Mouse (Mus musculus): ENCODE measurements around the gene Poldip2. TPM values are rescaled to one million over a fixed set of nuclear protein-coding genes. Genes with fewer than 3 reads are reported as not detected.
A peak's percentile ranks its signal among the peaks of the same experiment; 100 is the strongest.
"Not testable (repeated sequence)": the region's sequence is repeated elsewhere in the genome, so short reads cannot be mapped to it uniquely, and the experiment has no call there.

Poldip2 gene
- polyA plus RNA-seq, 1 experiment from 2014 or later: 161 TPM

DNA sequence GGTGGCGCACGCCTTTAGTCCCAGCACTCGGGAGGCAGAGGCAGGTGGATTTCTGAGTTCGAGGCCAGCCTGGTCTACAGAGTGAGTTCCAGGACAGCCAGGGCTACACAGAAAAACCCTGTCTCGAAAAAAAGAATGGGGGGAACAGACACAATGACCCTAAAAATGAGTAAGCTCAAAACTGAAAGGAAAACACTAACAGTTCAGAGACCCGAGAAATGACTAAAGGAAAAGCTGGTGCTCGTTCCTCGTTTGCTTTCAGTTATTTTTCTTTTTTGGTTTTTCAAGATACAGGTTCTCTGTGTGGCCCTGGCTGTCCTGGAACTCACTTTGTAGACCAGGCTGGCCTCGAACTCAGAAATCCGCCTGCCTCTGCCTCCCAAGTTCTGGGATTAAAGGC lies 19.5 kb downstream of the Poldip2 start:
- ATAC-seq (ENCODE audit: low FRiP score, low TSS enrichment); H3K9ac ChIP-seq (ENCODE audit: low read depth, low read length); H3K4me2 ChIP-seq (replicated peaks; ENCODE audit: low read depth, low read length); H3K9me3 ChIP-seq (ENCODE audit: control insufficient read depth, low read length); H3K27me3 ChIP-seq (ENCODE audit: control insufficient read depth, insufficient read depth, low read length); H3K4me3 ChIP-seq (ENCODE audit: low read length): not testable (repeated sequence)
- Histone ChIP-seq H3K27ac (ENCODE audit: low read depth, low read length) (0 out of 2 replicates have a peak overlapping the region, but pooled peaks have one; percentile 37), H3K36me3 (ENCODE audit: control insufficient read depth, insufficient read depth, low read length) (peaks cover 36% of the 10 kb centered on the region), H3K4me1 (ENCODE audit: control insufficient read depth, insufficient read depth, low read length) (peaks cover 22% of the 10 kb centered on the region)
- WGBS: 87% methylated on average over 10 of the region's 10 CpGs

DNA sequence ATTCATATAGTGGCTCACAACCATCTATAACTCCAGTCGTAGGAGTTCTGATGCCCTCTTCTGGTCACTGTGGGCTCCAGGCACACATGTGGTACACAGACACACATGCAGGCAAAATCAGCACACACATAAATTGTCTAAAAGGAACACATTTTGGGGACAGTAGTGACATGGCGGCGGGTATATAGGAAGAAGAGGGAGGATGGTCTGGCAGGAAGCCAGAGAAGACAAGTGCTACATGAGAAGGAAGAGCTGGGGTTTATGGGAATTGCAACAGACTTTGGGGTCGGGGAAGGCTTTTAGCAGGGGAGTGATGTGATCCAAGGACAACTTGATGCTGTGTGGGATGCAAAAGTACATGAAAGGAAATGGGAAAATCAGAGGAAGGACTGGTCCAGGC lies 22.5 kb downstream of the Poldip2 start:
- H3K4me3 ChIP-seq (ENCODE audit: low read length): peak overlapping the region; percentile 84
- H3K36me3 ChIP-seq (ENCODE audit: control insufficient read depth, insufficient read depth, low read length): peaks cover 19% of the 10 kb centered on the region
- no peak overlapping the region; the same call in 1 of the 2 replicates for H3K27ac ChIP-seq (ENCODE audit: low read depth, low read length)
- peak overlapping the region; percentile 67; the same call in 1 of the 2 replicates for H3K9ac ChIP-seq (ENCODE audit: low read depth, low read length)
- WGBS: 80% methylated on average over 4 of the region's 4 CpGs
- peak overlapping the region; percentile 53 for H3K4me2 ChIP-seq (replicated peaks; ENCODE audit: low read depth, low read length)
- peaks cover 23% of the 10 kb centered on the region for H3K4me1 ChIP-seq (ENCODE audit: control insufficient read depth, insufficient read depth, low read length)
- no peaks in the 10 kb centered on the region for H3K9me3 ChIP-seq (ENCODE audit: control insufficient read depth, low read length)
- no peak for ATAC-seq (ENCODE audit: low FRiP score, low TSS enrichment)
- H3K27me3 ChIP-seq (ENCODE audit: control insufficient read depth, insufficient read depth, low read length): no peaks in the 10 kb centered on the region

DNA sequence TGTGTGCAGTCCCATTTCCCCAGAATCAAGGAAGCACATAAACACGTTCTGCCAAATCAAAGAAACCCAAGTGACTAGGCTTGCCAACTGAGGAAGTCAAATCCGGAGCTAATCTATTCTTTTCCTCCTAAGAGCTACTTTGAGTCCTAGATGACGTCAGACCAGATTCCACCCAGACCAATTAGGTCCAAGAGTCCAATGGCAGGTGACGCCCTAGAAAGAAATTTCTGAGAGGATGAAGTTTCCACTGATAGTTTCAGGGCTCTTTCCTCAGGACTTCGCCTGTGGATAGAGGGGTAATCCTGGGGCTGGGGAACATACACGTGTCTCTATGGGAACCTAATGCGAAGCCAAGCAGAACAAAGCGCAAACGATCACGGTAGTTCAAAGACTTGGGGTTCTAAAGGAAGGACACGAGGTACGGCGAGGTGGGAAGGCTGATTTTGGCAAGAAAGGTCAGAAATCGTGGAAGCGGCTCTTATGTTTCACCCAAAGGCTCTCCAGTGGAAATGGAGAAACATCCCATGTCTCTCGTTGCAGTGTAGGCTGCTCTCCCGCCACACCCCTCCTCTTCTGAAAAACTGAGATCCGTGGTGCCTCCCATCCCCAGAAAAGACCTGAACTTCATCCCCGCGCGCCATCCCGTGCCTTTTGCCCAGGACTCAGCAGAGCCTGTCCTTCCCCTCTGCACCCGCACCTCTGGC lies 23.5 kb downstream of the Poldip2 start:
- peak; percentile 7; the same call in 1 of the 2 replicates for ATAC-seq (ENCODE audit: low FRiP score, low TSS enrichment)
- WGBS: under 1% methylated on average over 23 of the region's 23 CpGs
- Histone ChIP-seq H3K4me2 (replicated peaks; ENCODE audit: low read depth, low read length) (peak overlapping the region; percentile 53), H3K36me3 (ENCODE audit: control insufficient read depth, insufficient read depth, low read length) (peaks cover 19% of the 10 kb centered on the region), H3K4me3 (ENCODE audit: low read length) (peak overlapping the region; percentile 84), H3K27ac (ENCODE audit: low read depth, low read length) (peak overlapping the region; percentile 90), H3K9me3 (ENCODE audit: control insufficient read depth, low read length) (no peaks in the 10 kb centered on the region), H3K27me3 (ENCODE audit: control insufficient read depth, insufficient read depth, low read length) (no peaks in the 10 kb centered on the region), H3K4me1 (ENCODE audit: control insufficient read depth, insufficient read depth, low read length) (peaks cover 20% of the 10 kb centered on the region), H3K9ac (ENCODE audit: low read depth, low read length) (peak overlapping the region; percentile 67)

DNA sequence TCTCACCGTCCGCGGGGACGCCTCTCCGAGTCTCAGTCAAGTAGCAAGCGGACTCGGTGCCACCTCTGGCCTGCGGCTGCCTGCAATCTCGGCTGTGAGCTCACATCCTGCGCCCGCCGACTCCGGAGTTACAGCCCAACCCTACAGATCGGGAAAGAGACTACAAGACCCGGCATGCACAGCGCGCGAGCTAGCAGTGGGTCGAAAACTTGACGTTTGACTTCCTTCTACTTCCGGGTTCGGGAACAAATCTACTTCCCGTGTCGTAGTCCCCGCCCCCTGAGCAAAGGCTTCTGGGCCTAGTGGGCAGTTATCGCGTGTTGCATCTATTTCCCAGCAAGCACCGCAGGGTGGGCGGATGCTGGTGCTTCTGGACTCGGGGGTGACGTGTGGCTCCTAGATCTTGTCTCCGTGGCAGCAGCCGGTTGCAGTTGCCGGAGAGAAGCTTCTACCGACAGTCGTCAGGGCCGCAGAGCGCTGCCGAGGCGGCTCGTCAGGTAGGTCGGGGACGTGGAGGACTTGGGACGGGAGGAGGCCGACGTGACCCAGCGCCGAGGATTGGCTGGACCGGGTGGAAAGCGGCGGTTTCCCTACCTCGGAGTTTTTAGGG lies 24.2 kb downstream of the Poldip2 start, which contains the start of the genes Tnfaip1 and Ift20:
Gene Tnfaip1 (minus strand): TSS at position 253 of the 610 bp plus-strand sequence.
Gene Ift20 (plus strand): TSS at position 282 of the 610 bp plus-strand sequence.
- peaks cover 25% of the 10 kb centered on the region for H3K36me3 ChIP-seq (ENCODE audit: control insufficient read depth, insufficient read depth, low read length)
- peaks cover 18% of the 10 kb centered on the region for H3K4me1 ChIP-seq (ENCODE audit: control insufficient read depth, insufficient read depth, low read length)
- peak within 1 kb of the TSS; percentile 90 for H3K27ac ChIP-seq (ENCODE audit: low read depth, low read length)
- H3K9ac ChIP-seq (ENCODE audit: low read depth, low read length): peak within 1 kb of the TSS; percentile 87
- no peaks in the 10 kb centered on the region for H3K27me3 ChIP-seq (ENCODE audit: control insufficient read depth, insufficient read depth, low read length)
- H3K9me3 ChIP-seq (ENCODE audit: control insufficient read depth, low read length): no peaks in the 10 kb centered on the region
- peak; percentile 98 for ATAC-seq (ENCODE audit: low FRiP score, low TSS enrichment)
- WGBS: under 1% methylated on average over 52 of the region's 52 CpGs
- peak within 1 kb of the TSS; percentile 84 for H3K4me3 ChIP-seq (ENCODE audit: low read length)
- H3K4me2 ChIP-seq (replicated peaks; ENCODE audit: low read depth, low read length): peak within 1 kb of the TSS; percentile 82

DNA sequence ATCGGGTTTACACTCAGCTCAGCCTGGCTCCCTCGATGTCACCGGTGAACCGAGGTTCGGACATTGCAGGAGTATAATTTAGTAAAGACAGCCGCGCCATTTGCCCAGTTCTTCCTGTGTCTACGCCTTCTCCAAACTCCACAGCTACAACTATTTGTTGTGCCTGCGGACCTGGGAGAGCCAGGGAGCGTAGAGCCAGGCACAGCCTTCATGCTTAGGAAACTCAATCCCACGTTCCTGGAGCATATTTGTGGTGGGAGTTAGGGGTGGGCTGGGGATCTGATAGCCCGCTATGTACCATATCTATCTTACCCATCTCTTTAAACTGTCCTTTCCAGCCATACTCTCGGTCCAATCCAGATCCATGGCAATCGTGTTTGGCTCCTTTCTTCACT lies 24.7 kb downstream of the Poldip2 start:
- Histone ChIP-seq H3K9ac (ENCODE audit: low read depth, low read length) (peak overlapping the region; percentile 87), H3K4me1 (ENCODE audit: control insufficient read depth, insufficient read depth, low read length) (peaks cover 16% of the 10 kb centered on the region), H3K4me3 (ENCODE audit: low read length) (peak overlapping the region; percentile 84), H3K36me3 (ENCODE audit: control insufficient read depth, insufficient read depth, low read length) (peaks cover 30% of the 10 kb centered on the region), H3K27ac (ENCODE audit: low read depth, low read length) (peak overlapping the region; percentile 74), H3K27me3 (ENCODE audit: control insufficient read depth, insufficient read depth, low read length) (no peaks in the 10 kb centered on the region), H3K9me3 (ENCODE audit: control insufficient read depth, low read length) (no peaks in the 10 kb centered on the region), H3K4me2 (replicated peaks; ENCODE audit: low read depth, low read length) (peak overlapping the region; percentile 82)
- 1% methylated on average over 14 of the region's 14 CpGs for WGBS
- no peak for ATAC-seq (ENCODE audit: low FRiP score, low TSS enrichment)

DNA sequence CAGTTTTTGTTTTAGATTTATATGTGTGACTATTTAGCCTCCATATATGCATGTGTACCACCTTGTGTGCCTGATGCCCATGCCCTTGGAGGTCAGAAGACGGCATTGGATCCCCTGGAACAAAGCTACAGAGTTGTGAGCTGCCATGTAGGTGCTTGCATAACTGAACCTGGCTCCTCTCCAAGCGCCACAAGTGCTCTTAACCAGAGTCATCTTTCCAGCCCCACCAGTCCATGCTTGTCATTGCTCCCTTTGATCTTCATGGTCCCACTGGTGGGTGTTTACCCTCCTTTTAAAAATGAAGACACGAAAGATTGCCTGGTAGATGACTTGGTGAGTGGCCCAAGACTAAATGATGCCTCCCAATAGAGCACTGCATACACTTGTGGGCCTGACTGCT lies 28.4 kb downstream of the Poldip2 start:
- H3K36me3 ChIP-seq (ENCODE audit: control insufficient read depth, insufficient read depth, low read length): peaks cover 51% of the 10 kb centered on the region
- H3K4me3 ChIP-seq (ENCODE audit: low read length): no peak overlapping the region
- no peak overlapping the region for H3K9ac ChIP-seq (ENCODE audit: low read depth, low read length)
- no peaks in the 10 kb centered on the region for H3K27me3 ChIP-seq (ENCODE audit: control insufficient read depth, insufficient read depth, low read length)
- H3K9me3 ChIP-seq (ENCODE audit: control insufficient read depth, low read length): no peaks in the 10 kb centered on the region
- H3K4me1 ChIP-seq (ENCODE audit: control insufficient read depth, insufficient read depth, low read length): peaks cover 9% of the 10 kb centered on the region; the same call in 1 of the 2 replicates
- no peak for ATAC-seq (ENCODE audit: low FRiP score, low TSS enrichment)
- no peak overlapping the region for H3K27ac ChIP-seq (ENCODE audit: low read depth, low read length)
- 84% methylated on average over 3 of the region's 3 CpGs for WGBS
- no peak overlapping the region for H3K4me2 ChIP-seq (replicated peaks; ENCODE audit: low read depth, low read length)

DNA sequence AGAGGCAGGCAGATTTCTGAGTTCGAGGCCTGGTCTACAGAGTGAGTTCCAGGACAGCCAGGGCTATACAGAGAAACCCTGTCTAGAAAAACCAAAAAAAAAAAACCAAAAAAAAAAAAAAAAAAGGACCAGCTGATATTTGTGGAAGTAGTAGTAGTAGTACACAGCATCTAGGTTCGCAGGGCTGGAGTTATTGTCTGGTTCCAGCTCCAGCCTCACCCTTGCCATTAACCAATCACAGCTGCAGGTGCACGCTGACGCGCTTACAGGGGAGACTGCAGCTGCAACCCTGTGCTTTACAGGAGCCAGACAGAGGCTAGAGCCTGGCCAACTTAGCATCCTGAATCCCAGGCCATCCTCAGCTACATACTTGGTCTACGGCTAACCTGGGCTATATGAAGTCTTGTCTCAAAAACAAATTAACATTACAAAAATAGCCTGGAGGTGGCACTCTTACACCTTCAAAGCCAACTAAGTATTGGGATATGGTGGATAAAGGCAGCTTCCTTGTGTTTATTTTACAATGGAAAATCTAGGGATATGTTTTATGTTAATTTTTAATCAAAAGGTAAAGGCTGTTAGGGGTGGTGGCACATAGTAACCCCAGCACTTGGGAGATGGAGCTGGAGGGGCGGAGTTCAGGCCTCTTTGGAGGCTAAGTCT lies 32.6 kb downstream of the Poldip2 start:
- no peak for ATAC-seq (ENCODE audit: low FRiP score, low TSS enrichment)

DNA sequence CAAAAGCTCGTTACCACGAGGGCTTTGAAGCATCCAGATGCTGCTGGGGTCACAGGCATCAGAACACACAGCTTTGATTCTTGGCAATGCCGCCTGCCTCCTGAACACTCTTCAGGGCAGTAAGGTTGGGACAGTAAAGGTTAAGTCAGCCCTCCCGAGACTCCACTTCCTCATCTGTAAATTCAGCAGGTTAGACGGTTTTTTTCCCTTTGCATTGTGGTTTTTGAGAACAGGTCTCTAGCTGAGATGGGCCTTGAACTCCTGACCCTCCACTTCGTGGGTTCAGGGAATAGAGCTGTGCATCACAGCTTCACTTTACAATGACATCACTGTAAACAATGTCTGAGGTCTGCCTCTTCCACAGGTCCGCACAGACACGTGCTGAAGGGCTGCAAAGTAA lies 33.2 kb downstream of the Poldip2 start:
- Histone ChIP-seq H3K9me3 (ENCODE audit: control insufficient read depth, low read length) (no peaks in the 10 kb centered on the region), H3K27me3 (ENCODE audit: control insufficient read depth, insufficient read depth, low read length) (no peaks in the 10 kb centered on the region), H3K36me3 (ENCODE audit: control insufficient read depth, insufficient read depth, low read length) (peaks cover 36% of the 10 kb centered on the region), H3K27ac (ENCODE audit: low read depth, low read length) (no peak overlapping the region), H3K9ac (ENCODE audit: low read depth, low read length) (no peak overlapping the region), H3K4me2 (replicated peaks; ENCODE audit: low read depth, low read length) (no peak overlapping the region), H3K4me3 (ENCODE audit: low read length) (no peak overlapping the region), H3K4me1 (ENCODE audit: control insufficient read depth, insufficient read depth, low read length) (peaks cover 16% of the 10 kb centered on the region; the same call in 1 of the 2 replicates)
- no peak for ATAC-seq (ENCODE audit: low FRiP score, low TSS enrichment)
- WGBS: 77% methylated on average over 8 of the region's 8 CpGs

More for the DNA sequence above, 32.6 kb downstream of the Poldip2 start:
- no peaks in the 10 kb centered on the region for H3K9me3 ChIP-seq (ENCODE audit: control insufficient read depth, low read length)
- 97% methylated on average over 7 of the region's 7 CpGs for WGBS
- H3K27ac ChIP-seq (ENCODE audit: low read depth, low read length): no peak overlapping the region
- peaks cover 41% of the 10 kb centered on the region for H3K36me3 ChIP-seq (ENCODE audit: control insufficient read depth, insufficient read depth, low read length)
- H3K4me1 ChIP-seq (ENCODE audit: control insufficient read depth, insufficient read depth, low read length): peaks cover 15% of the 10 kb centered on the region; the same call in 1 of the 2 replicates
- H3K4me3 ChIP-seq (ENCODE audit: low read length): no peak overlapping the region
- no peak overlapping the region for H3K9ac ChIP-seq (ENCODE audit: low read depth, low read length)
- no peak overlapping the region for H3K4me2 ChIP-seq (replicated peaks; ENCODE audit: low read depth, low read length)
- H3K27me3 ChIP-seq (ENCODE audit: control insufficient read depth, insufficient read depth, low read length): no peaks in the 10 kb centered on the region

All from kidney, embryonic 14.5 days (tissue).